Mouse (Mus musculus) erythroblast, adult 5-6 weeks (primary cell): ENCODE results near the gene Diaph2. TPM values are rescaled to one million over a fixed set of nuclear protein-coding genes. Genes with fewer than 3 reads are reported as not detected.
"Not testable (repeated sequence)": the region's sequence is repeated elsewhere in the genome, so short reads cannot be mapped to it uniquely, and the experiment has no call there.

Experiments used
- ATAC-seq: replicated peaks from 2 replicates; pipeline ENCODE4 v1.8.0; 2016; ENCODE audit warnings: moderate number of reproducible peaks, mild to moderate bottlenecking, moderate TSS enrichment, inconsistent platforms; ENCODE audit not compliant: poor library complexity, low FRiP score, severe bottlenecking
- total RNA-seq, 2 experiments: library from RNA; stranded (forward) in 1 of 2; stranded (reverse) in 1 of 2; fragments of 150-400 nt in 1 of 2; fragments of 200-764, 138-1000 nt in 1 of 2; gene quantifications; 2 replicates each; pipeline versions ENCODE4 v1.2.3 to v1.2.4; 2015 to 2017; ENCODE audit warnings: low replicate concordance in 2 of 2

Gene Diaph2
- total RNA-seq, 2 experiments from 2014 or later: 4.4 to 14.8 TPM

DNA sequence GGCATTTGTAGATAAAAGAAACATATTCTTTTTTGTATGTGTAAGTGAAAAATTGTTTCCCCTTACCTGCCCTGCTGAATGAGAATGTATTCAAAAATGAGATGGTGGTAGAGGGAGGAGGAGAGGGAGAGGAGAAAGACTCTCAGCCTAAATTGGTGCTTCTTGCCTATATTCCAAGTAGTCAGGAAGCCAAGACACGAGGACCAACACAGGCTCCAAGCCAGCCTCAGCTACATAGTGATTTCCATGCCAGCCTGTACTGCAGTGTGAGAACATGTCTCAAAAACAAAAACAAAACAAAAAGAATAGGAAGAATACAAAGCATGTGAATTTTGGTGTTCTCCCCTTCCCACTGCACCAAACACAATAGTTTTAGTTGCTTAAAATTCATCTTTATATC, 497.1 kb downstream of the Diaph2 start:
- no peak for ATAC-seq

DNA sequence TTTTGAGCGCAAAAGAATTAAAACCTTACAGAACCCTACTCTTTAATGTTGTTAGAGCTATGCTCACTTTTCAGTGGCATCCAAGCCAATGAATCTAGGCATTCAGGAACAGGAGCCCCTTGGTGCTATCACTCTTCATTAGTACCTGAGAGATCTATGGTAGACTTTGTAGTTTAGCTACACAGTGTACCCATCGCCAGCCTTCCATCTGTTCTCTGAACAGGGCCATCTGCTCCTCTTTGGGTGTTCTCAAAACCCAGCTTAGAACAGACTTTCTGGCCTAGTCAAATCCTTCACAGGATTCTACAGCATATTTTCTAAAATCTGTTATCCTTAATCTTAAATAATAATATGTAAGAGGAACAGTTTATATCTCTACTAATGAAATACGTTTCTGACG, 504.1 kb downstream of the Diaph2 start:
- ATAC-seq: no peak

DNA sequence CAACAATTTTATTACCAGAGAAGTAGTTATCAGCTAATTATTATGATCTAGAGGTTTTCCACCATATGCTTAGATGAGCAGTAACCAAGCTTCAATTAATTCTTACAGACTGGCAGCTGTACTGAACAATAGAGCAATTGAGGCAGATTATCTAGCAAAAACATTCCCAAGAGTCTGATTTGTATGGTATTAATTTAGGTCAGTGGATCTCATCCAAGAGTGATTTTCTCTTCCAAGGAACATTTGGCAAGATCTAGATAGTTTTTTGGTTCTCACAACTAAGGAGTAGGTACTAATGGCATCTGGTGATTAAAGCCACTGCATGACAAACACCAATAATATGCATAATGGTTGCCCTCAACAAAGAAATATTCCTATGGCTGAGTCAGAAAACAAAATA, 516.2 kb downstream of the Diaph2 start:
- no peak for ATAC-seq

DNA sequence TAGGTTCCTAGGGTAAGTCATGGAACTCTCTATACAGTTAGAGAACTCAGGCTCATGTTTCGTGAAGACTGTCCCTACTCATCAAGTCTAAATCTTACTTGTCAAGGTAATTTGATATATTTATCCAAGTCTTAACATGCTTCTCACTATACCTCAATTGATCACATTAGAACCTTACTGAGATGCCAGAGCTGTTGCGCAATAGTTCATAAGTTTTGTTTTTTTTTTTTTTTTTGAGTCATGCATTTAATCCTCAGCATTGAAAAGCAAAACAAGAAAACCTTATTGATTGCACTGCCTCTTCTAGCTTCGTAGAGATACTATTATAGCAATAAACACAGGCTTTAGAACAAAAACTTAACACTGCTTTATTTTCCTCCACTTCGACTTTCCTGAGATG, 529.6 kb downstream of the Diaph2 start:
- ATAC-seq: no peak

- no peak for ATAC-seq
These were observed 531.9 kb downstream of the Diaph2 start for GRCm38 (mm10) chrX:130281484-130281883.

- no peak for ATAC-seq
These were observed 537.5 kb downstream of the Diaph2 start for GRCm38 (mm10) chrX:130287032-130287431.

DNA sequence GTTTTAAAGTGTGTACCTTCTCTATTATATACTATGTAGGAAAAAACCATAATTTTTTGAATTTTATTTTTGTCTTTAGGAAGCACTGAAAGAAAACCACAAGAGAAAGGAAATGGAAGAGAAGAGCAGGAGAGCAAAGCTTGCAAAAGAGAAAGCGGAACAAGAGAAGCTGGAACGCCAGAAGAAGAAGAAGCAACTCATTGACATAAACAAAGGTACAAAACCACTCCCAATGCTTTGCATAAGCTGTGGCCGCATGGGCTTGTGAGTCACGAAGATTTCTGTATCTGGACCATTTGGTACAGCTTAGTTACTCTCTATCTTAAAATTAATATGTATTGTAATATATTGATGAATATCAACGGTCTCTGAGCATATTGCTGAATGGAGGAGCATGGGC, 540.2 kb downstream of the Diaph2 start:
- no peak for ATAC-seq

- ATAC-seq: no peak
These were observed 601.4 kb downstream of the Diaph2 start for GRCm38 (mm10) chrX:130350808-130351435.

DNA sequence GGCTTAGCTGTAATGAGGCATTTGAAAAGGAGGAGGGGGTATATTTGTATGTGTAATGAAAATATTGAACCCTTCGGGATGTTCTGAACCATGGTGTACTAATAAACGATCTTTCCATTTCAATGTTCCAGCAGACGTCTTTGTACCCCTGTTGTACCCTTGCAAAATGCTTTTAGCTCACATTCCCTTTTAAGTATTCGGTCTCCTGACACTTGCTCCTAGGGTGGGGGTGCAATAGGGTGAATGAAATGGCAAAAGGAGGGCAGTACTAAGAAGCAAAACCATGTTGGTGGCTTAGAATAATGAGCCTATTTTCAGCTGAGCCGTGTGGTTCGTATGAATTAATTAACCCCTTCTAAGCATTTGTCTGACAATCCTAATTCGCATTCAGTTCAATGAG, 601.9 kb downstream of the Diaph2 start:
- ATAC-seq: no peak

DNA sequence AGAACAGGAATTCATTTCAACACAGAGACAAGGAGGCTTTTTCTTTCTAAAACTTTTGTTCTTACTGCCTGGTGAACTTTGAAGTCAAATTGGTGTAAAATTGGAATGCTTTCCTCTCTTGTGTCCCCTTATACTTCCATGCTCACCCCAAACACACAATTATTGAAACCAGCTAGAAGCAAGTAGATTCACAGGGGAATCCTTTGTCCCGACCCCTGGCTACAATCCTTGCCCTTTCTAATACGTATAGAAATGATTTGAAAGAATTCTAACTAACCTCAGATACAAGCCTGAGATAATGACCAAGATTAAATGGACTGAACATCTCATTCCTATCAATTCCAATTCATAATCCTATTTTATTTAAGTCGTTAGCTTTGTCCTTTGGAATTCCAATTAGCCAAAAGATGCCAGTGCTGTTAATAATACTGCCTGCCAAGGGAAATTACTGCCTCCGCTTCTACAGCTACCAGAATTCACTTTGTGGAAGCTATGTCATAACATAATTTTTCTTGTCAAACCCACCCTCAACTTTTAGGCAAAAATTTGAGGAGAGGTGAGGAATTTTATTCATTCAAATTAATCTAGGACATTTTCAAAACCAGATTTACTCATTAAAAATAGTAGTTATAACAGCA, 644.1 kb downstream of the Diaph2 start:
- ATAC-seq: no peak

- ATAC-seq: no peak
These were observed 653.7 kb downstream of the Diaph2 start for GRCm38 (mm10) chrX:130403214-130403613.

DNA sequence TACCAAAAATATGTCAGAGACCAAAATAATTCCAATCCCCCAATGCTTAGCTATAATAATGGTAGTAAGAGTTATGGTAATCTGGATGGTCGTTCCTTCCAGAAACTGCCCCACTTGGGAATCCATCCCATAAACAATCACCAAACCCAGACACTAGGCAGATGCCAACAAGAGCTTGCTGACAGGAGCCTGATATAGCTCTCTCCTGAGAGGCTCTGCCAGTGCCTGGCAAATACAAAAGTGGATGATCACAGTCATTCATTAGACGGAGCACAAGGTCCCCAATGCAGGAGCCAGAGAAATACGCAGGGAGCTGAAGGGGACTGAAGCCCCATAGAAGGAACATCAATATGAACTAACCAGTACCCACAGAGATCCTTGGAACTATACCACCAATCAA, 657.9 kb downstream of the Diaph2 start:
- not testable (repeated sequence) for ATAC-seq

DNA sequence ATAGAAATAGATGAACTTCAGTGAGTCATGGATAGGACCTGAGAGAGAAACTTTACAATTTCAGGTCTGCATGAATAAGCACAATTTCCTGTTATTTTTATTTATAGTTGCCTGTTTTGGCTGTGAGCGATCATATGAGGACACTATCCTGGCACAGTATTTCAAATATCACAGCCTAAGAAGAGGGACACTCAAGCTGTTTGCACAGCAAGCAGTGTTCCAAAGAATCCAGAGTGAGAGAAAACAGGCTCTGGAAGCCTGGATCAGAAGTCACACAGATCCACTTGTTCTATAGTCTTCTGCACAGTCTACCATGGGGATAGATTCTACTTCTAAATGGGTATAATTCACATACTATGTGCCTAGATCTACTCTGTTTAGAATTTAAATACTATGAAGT, 659.4 kb downstream of the Diaph2 start:
- ATAC-seq: no peak

DNA sequence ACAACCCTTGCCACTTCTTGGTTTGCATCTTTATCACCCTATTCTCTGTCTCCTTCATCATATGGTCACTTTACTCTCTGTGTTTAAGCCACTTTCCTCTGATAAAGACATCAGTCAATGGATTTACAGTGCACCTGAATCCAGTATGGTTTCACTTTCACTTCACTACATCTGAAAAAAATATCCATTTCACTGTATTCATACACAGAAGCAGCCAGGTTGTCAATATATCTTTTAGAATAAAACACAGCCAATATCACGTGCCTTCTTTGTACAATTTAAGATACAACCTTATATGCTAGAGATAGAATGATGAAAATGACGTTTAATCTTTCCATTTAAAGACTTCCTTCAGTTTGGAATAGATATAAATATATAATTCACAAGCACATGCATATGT, 673.6 kb downstream of the Diaph2 start:
- no peak for ATAC-seq

GRCm38 (mm10) chrX:130451822-130452487, 702.4 kb downstream of the Diaph2 start:
- no peak for ATAC-seq

DNA sequence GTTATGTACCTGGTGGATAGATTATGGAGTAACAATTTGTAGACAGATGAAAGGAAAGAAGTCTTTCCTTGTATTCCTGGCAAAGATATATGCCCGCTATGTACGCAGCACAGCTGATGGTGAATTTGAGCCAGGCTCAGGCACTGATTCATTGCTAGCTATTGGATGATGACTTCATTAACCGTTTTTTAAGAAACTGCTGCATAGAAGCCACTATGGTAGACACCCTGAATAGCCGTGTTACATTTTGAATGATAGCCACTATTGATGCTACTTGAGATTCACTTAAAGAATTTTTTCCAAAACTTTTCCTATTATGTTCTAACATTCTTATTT, 702.9 kb downstream of the Diaph2 start:
- ATAC-seq: no peak

DNA sequence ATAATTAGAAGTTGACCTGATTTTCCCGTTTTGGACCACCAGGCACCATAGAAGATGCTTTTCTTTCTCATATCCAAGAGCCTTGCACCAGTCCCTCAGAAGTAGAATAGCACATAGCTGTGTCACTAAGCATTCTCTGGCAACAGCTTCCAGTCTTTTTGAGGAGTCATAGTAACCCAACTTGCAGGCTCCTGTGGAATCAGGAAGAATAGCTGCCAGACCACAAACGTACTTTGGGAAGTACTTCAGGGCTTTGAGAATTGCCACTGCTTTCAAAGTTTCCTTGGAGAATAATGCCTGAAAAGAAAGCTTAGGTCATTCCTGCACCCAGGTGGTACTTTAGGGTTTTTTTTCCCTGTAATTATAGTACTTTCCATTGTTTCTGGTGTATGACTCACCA, 723.6 kb downstream of the Diaph2 start:
- ATAC-seq: no peak

- ATAC-seq: no peak
These were observed 731.3 kb downstream of the Diaph2 start for GRCm38 (mm10) chrX:130480877-130481276.

DNA sequence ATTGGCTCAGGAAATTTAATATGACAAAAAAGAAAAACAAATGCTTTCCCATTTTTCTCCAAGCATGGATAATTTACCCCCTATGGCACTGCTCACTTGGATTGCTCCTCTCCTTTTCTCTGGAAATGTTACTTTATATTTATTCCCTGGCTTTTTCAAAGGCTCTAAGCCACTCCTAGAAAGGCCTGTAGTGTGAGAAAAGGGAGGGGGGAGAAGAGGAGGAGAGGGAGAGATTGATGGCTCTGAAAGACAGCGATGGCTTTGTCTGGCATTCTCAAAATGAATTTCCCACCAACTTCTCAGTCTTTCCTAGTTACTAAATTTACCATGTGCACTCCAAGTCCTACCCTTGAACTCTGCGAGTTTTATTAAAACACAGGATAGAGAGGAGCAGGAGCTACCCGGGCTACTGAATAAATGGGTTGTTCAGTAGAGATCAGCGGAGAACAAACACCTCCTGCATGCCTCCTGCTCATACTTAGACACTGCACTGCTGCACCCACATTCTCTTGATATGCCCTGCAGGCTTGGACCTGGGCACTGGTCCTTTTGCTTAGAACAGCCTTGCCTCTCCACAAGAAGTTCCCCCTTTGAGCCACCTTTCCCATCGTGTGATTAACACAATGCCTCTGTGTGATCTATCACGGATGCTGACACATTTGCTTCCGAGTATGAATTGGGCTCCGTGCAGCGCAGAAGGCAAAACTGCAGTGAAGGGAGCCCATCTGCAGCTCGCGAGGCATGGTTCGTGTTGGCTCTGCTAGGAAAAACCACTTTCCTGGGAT, 753.3 kb downstream of the Diaph2 start:
- no peak for ATAC-seq

GRCm38 (mm10) chrX:130503465-130503860, 753.9 kb downstream of the Diaph2 start:
- ATAC-seq: no peak

GRCm38 (mm10) chrX:130505626-130506025, 756.1 kb downstream of the Diaph2 start:
- ATAC-seq: no peak
